Mouse (Mus musculus): Measurements from ENCODE around the gene Tnfrsf1a.

DNA sequence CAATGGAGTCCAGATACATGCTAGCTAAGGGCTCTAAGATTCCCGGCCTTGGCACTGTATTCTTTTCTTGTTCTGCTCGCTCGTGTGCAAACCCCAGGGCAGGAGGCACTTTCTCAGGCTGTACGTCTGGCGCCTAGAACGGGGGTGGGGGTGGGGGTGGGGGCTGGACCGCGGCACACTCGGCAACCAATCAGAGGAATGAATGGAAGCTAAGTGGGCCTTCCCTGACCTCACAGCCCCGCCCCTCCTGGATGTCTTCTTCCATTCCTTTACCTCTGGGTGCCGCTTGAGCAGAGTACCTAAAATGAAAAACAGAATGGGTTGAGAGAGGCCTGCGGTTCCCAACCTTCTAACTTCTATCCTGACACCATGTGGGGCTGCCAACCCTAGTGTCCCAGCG, 40.2 kb upstream of the Tnfrsf1a start:
- TF ChIP-seq CTCF (IDR thresholded peaks at IDR 0.05; ENCODE audit: low read depth, low read length) (no peak), POLR2A (IDR thresholded peaks at IDR 0.05; ENCODE audit: borderline replicate concordance, low read depth, low read length) (no peak)
